Mouse (Mus musculus): ENCODE measurements around the gene Llcfc1.

The Llcfc1 gene

GRCm38 (mm10) chr6:41706275-41706674 lies 22.0 kb downstream of the Llcfc1 start:
- no peak for DNase-seq

DNA sequence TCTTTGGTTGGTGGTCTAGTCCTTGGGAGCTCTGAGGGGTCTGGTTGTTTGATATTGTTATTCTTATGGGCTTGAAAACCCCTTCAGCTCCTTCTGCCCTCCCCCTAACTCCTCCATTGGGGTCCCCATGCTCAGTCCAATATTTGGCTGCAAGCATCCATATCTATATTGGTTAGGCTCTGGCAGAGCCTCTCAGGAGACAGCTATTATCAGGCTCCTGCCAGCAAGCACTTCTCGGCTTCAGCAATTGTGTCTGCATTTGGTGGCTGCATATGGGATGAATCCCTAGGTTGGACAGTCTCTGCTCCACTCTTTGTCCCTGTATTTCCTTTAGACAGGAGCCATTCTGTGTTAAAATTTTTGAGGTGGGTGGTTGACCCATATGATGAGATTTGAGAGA lies 26.1 kb downstream of the Llcfc1 start:
- DNase-seq: no peak

DNA sequence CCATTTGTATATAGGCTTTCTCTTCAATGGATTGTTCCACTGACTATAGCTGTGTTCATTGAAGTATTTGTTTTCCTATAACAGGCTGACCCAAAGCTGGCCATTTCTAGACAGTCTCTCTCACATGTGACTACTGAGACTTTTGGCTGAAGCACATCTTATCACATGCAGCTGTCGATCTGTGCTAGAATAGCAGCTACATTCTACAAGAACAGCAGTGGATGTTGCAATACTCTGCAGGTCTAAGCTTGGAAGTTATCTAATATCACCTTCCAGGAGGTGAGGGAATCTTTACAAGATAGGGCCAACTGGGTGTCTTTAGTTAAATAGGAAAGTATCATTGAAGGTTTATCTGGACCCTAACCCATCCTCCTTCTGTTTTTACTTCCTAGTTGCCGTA lies 37.2 kb downstream of the Llcfc1 start:
- DNase-seq: no peak

- DNase-seq: peak in 1 of 2 experiments; percentile 15
Measured at GRCm38 (mm10) chr6:41727989-41728609, 43.9 kb downstream of the Llcfc1 start.

DNA sequence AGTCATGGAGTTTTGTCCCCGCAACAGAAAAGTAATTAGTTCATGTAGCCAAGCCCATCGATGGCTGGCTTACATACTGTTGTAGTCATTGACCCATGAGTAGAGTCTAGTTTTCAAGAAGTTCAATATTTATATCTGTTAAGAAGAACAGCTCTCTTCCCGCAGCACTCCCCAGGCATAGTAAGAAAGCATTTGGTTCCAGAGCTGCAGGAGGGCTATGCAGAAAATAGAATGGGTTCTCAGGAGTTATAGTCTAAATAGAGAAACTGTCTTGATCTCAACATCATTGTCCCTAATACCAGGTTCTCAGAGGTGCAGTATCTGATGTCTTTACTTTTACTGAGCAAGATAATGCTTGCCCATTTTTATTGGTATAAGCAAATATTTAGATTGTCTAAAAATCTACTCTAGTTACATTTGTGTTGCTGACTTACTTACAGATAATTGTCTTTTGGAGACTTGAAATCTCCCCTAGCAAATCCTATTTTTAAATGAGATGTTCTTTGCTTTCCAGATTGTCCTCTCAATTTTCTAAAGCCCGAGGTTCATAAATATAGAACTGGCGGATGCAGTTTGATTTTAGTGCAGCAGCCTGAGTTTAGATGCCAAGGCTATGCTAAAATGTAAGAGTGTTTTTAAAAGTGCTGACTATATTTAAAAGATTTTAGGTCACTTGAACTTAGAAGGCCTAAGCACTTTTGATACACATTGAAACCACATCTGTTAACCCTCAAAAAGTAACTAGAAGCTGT lies 50.7 kb downstream of the Llcfc1 start:
- DNase-seq: no peak

All from kidney, postnatal 4 days (tissue).